Mouse (Mus musculus): ENCODE measurements around the gene Xntrpc. TPM values are rescaled to one million over a fixed set of nuclear protein-coding genes. Genes with fewer than 3 reads are reported as not detected.

Xntrpc gene
- polyA plus RNA-seq, 1 experiment from 2014 or later = 2.0 TPM

GRCm38 (mm10) chr7:102108206-102108605, 42.7 kb downstream of the Xntrpc start:
- no peaks in the 10 kb centered on the region for H3K36me3 ChIP-seq
- 88% methylated on average over 1 of the region's 1 CpGs for WGBS
- H3K4me1 ChIP-seq = peaks cover 8% of the 10 kb centered on the region
- no peaks in the 10 kb centered on the region for H3K27me3 ChIP-seq
- H3K27ac ChIP-seq (replicated peaks) = no peak overlapping the region
- H3K9ac ChIP-seq = no peak overlapping the region
- ATAC-seq (ENCODE audit: insufficient number of reproducible peaks, low FRiP score, low TSS enrichment, low read depth) = no peak
- H3K4me2 ChIP-seq (replicated peaks) = no peak overlapping the region
- H3K9me3 ChIP-seq (replicated peaks) = no peaks in the 10 kb centered on the region
- no peak overlapping the region for H3K4me3 ChIP-seq (replicated peaks)

GRCm38 (mm10) chr7:102109171-102109570, 43.7 kb downstream of the Xntrpc start, which contains the start of gene Art5:
Art5 (minus strand) TSS chr7:102109489.
- 73% methylated on average over 7 of the region's 7 CpGs for WGBS
- H3K4me1 ChIP-seq = peaks cover 8% of the 10 kb centered on the region
- H3K27ac ChIP-seq (replicated peaks) = no peak within 1 kb of the TSS
- H3K4me3 ChIP-seq (replicated peaks) = no peak within 1 kb of the TSS
- no peaks in the 10 kb centered on the region for H3K27me3 ChIP-seq
- no peak for ATAC-seq (ENCODE audit: insufficient number of reproducible peaks, low FRiP score, low TSS enrichment, low read depth)
- no peaks in the 10 kb centered on the region for H3K36me3 ChIP-seq
- H3K9me3 ChIP-seq (replicated peaks) = no peaks in the 10 kb centered on the region
- no peak within 1 kb of the TSS for H3K9ac ChIP-seq
- H3K4me2 ChIP-seq (replicated peaks) = no peak within 1 kb of the TSS

- Histone ChIP-seq H3K9me3 (replicated peaks) (no peaks in the 10 kb centered on the region), H3K4me3 (replicated peaks) (no peak overlapping the region), H3K9ac (no peak overlapping the region), H3K4me2 (replicated peaks) (no peak overlapping the region), H3K36me3 (no peaks in the 10 kb centered on the region), H3K4me1 (peaks cover 8% of the 10 kb centered on the region), H3K27me3 (no peaks in the 10 kb centered on the region), H3K27ac (replicated peaks) (no peak overlapping the region)
- no peak for ATAC-seq (ENCODE audit: insufficient number of reproducible peaks, low FRiP score, low TSS enrichment, low read depth)
- WGBS = 87% methylated on average over 4 of the region's 4 CpGs
Observed at GRCm38 (mm10) chr7:102109746-102110145, 44.2 kb downstream of the Xntrpc start.

- H3K4me2 ChIP-seq (replicated peaks) = no peak overlapping the region
- H3K4me3 ChIP-seq (replicated peaks) = no peak overlapping the region
- ATAC-seq (ENCODE audit: insufficient number of reproducible peaks, low FRiP score, low TSS enrichment, low read depth) = no peak
- no peaks in the 10 kb centered on the region for H3K4me1 ChIP-seq
- 82% methylated on average over 45 of the region's 45 CpGs for WGBS
- H3K27me3 ChIP-seq = no peaks in the 10 kb centered on the region
- H3K9ac ChIP-seq = no peak overlapping the region
- H3K36me3 ChIP-seq = peaks cover 3% of the 10 kb centered on the region; the same call in 1 of the 2 replicates
- no peak overlapping the region for H3K27ac ChIP-seq (replicated peaks)
- no peaks in the 10 kb centered on the region for H3K9me3 ChIP-seq (replicated peaks)
Observed at GRCm38 (mm10) chr7:102113151-102113729, 47.7 kb downstream of the Xntrpc start.

GRCm38 (mm10) chr7:102116579-102117331, 51.2 kb downstream of the Xntrpc start, which contains the start of gene Chrna10:
Chrna10 (minus strand) TSS chr7:102116828.
- H3K27me3 ChIP-seq = no peaks in the 10 kb centered on the region
- 37% methylated on average over 7 of the region's 7 CpGs for WGBS
- no peak within 1 kb of the TSS for H3K4me2 ChIP-seq (replicated peaks)
- H3K4me3 ChIP-seq (replicated peaks) = no peak within 1 kb of the TSS
- peaks cover 37% of the 10 kb centered on the region for H3K36me3 ChIP-seq
- no peaks in the 10 kb centered on the region for H3K4me1 ChIP-seq
- no peak within 1 kb of the TSS for H3K27ac ChIP-seq (replicated peaks)
- ATAC-seq (ENCODE audit: insufficient number of reproducible peaks, low FRiP score, low TSS enrichment, low read depth) = no peak
- no peaks in the 10 kb centered on the region for H3K9me3 ChIP-seq (replicated peaks)
- no peak within 1 kb of the TSS for H3K9ac ChIP-seq

- H3K4me2 ChIP-seq (replicated peaks) = no peak overlapping the region
- H3K4me1 ChIP-seq = no peaks in the 10 kb centered on the region
- ATAC-seq (ENCODE audit: insufficient number of reproducible peaks, low FRiP score, low TSS enrichment, low read depth) = no peak
- no peak overlapping the region for H3K4me3 ChIP-seq (replicated peaks)
- peaks cover 43% of the 10 kb centered on the region for H3K36me3 ChIP-seq
- H3K27me3 ChIP-seq = no peaks in the 10 kb centered on the region
- 81% methylated on average over 6 of the region's 6 CpGs for WGBS
- H3K27ac ChIP-seq (replicated peaks) = no peak overlapping the region
- H3K9me3 ChIP-seq (replicated peaks) = no peaks in the 10 kb centered on the region
- no peak overlapping the region for H3K9ac ChIP-seq
Observed at GRCm38 (mm10) chr7:102117382-102117781, 51.9 kb downstream of the Xntrpc start.

GRCm38 (mm10) chr7:102120326-102120725, 54.8 kb downstream of the Xntrpc start:
- Histone ChIP-seq H3K36me3 (peaks cover 72% of the 10 kb centered on the region), H3K4me2 (replicated peaks) (no peak overlapping the region), H3K4me3 (replicated peaks) (no peak overlapping the region), H3K27ac (replicated peaks) (no peak overlapping the region), H3K9ac (no peak overlapping the region), H3K9me3 (replicated peaks) (no peaks in the 10 kb centered on the region), H3K4me1 (no peaks in the 10 kb centered on the region), H3K27me3 (no peaks in the 10 kb centered on the region)
- WGBS = 94% methylated on average over 10 of the region's 10 CpGs
- no peak for ATAC-seq (ENCODE audit: insufficient number of reproducible peaks, low FRiP score, low TSS enrichment, low read depth)

- Histone ChIP-seq H3K4me2 (replicated peaks) (no peak overlapping the region), H3K9ac (no peak overlapping the region), H3K36me3 (peaks cover 72% of the 10 kb centered on the region), H3K27ac (replicated peaks) (no peak overlapping the region), H3K27me3 (no peaks in the 10 kb centered on the region), H3K9me3 (replicated peaks) (no peaks in the 10 kb centered on the region), H3K4me1 (no peaks in the 10 kb centered on the region), H3K4me3 (replicated peaks) (no peak overlapping the region)
- ATAC-seq (ENCODE audit: insufficient number of reproducible peaks, low FRiP score, low TSS enrichment, low read depth) = no peak
- 86% methylated on average over 4 of the region's 4 CpGs for WGBS
Observed at GRCm38 (mm10) chr7:102132395-102132794, 66.9 kb downstream of the Xntrpc start.

- 91% methylated on average over 1 of the region's 1 CpGs for WGBS
- Histone ChIP-seq H3K4me2 (replicated peaks) (no peak overlapping the region), H3K9ac (no peak overlapping the region), H3K4me1 (no peaks in the 10 kb centered on the region), H3K9me3 (replicated peaks) (no peaks in the 10 kb centered on the region), H3K27me3 (no peaks in the 10 kb centered on the region), H3K36me3 (peaks cover 76% of the 10 kb centered on the region), H3K4me3 (replicated peaks) (no peak overlapping the region), H3K27ac (replicated peaks) (no peak overlapping the region)
- no peak for ATAC-seq (ENCODE audit: insufficient number of reproducible peaks, low FRiP score, low TSS enrichment, low read depth)
Observed at GRCm38 (mm10) chr7:102137464-102137863, 72.0 kb downstream of the Xntrpc start.

- Histone ChIP-seq H3K27me3 (no peaks in the 10 kb centered on the region), H3K36me3 (peaks cover 74% of the 10 kb centered on the region), H3K4me2 (replicated peaks) (no peak overlapping the region), H3K4me1 (no peaks in the 10 kb centered on the region), H3K9me3 (replicated peaks) (no peaks in the 10 kb centered on the region), H3K9ac (no peak overlapping the region), H3K4me3 (replicated peaks) (no peak overlapping the region), H3K27ac (replicated peaks) (no peak overlapping the region)
- no peak for ATAC-seq (ENCODE audit: insufficient number of reproducible peaks, low FRiP score, low TSS enrichment, low read depth)
- WGBS = 95% methylated on average over 5 of the region's 5 CpGs
Observed at GRCm38 (mm10) chr7:102137898-102138297, 72.4 kb downstream of the Xntrpc start.

All from embryonic facial prominence, embryonic 15.5 days (tissue).